ENCODE assay signal across 16 mouse cellular contexts in genomic region chr2:143032378-143033255, GRCm38 (mm10). TPM values are rescaled to one million over a fixed set of nuclear protein-coding genes. Genes with fewer than 3 reads are reported as not detected.
DNase-seq lines count a peak whose midpoint lies in the region; ATAC-seq and TF ChIP-seq lines count a peak whose summit lies in the region.
"Had no signal": no experiment of that assay in that cellular context is flagged by ENCODE, and none has a peak within 500 bp of the region (broad histone marks: within the 10 kb centered on the region; RNA-seq: fewer than 3 reads in every experiment).

No protein-coding gene starts in this region.

- no peaks in the 10 kb centered on the region for H3K36me3 ChIP-seq in forebrain, embryonic 11.5 days (ENCODE audit: control insufficient read depth, insufficient read depth, low read length)
- no peaks in the 10 kb centered on the region for H3K36me3 ChIP-seq in hindbrain, embryonic 13.5 days
- H3K36me3 ChIP-seq in midbrain, embryonic 16.5 days (ENCODE audit: control insufficient read depth, insufficient read depth, low read length), result no peaks in the 10 kb centered on the region
- H3K36me3 ChIP-seq in intestine, embryonic 16.5 days (ENCODE audit: control insufficient read depth, insufficient read depth, low read length), result no peaks in the 10 kb centered on the region
- H3K36me3 ChIP-seq: embryonic facial prominence, embryonic 15.5 days; limb, embryonic 12.5 days had no signal

- WGBS in forebrain, embryonic 11.5 days, result 50% methylated on average over 10 of the region's 10 CpGs
- 52% methylated on average over 10 of the region's 10 CpGs for WGBS in hindbrain, embryonic 13.5 days
- WGBS in midbrain, embryonic 16.5 days, result 15% methylated on average over 10 of the region's 10 CpGs
- WGBS in intestine, embryonic 16.5 days, result 66% methylated on average over 10 of the region's 10 CpGs

- peak; percentile 74 for ATAC-seq in forebrain, embryonic 11.5 days (replicated peaks; ENCODE audit: low FRiP score)
- peak; percentile 47; the same call in 1 of the 2 replicates for ATAC-seq in hindbrain, embryonic 13.5 days (ENCODE audit: low FRiP score)
- peak; percentile 89 for ATAC-seq in midbrain, embryonic 16.5 days
- no peak for ATAC-seq in intestine, embryonic 16.5 days

- H3K9me3 ChIP-seq in forebrain, embryonic 11.5 days (ENCODE audit: control insufficient read depth, low read length), result no peaks in the 10 kb centered on the region
- no peaks in the 10 kb centered on the region for H3K9me3 ChIP-seq in hindbrain, embryonic 13.5 days
- H3K9me3 ChIP-seq in midbrain, embryonic 16.5 days (replicated peaks; ENCODE audit: control insufficient read depth, low read length, poor library complexity, severe bottlenecking), result no peaks in the 10 kb centered on the region
- H3K9me3 ChIP-seq in intestine, embryonic 16.5 days (ENCODE audit: control insufficient read depth, low read length), result no peaks in the 10 kb centered on the region
- H3K9me3 ChIP-seq: embryonic facial prominence, embryonic 15.5 days; limb, embryonic 12.5 days; megakaryocyte, embryonic 14.5 days had no signal

- H3K4me1 ChIP-seq in forebrain, embryonic 11.5 days (replicated peaks; ENCODE audit: control insufficient read depth, insufficient read depth, low read length), result no peaks in the 10 kb centered on the region
- H3K4me1 ChIP-seq in hindbrain, embryonic 13.5 days (replicated peaks), result peaks cover 18% of the 10 kb centered on the region
- peaks cover 14% of the 10 kb centered on the region for H3K4me1 ChIP-seq in midbrain, embryonic 16.5 days (ENCODE audit: control insufficient read depth, insufficient read depth, low read length)
- no peaks in the 10 kb centered on the region; the same call in 1 of the 2 replicates for H3K4me1 ChIP-seq in intestine, embryonic 16.5 days (ENCODE audit: control insufficient read depth, insufficient read depth, low read length)
- H3K4me1 ChIP-seq: embryonic facial prominence, embryonic 15.5 days; limb, embryonic 12.5 days; megakaryocyte, embryonic 14.5 days had no signal

- no peaks in the 10 kb centered on the region for H3K27me3 ChIP-seq in forebrain, embryonic 11.5 days (ENCODE audit: control insufficient read depth, insufficient read depth, low read length)
- H3K27me3 ChIP-seq in hindbrain, embryonic 13.5 days, result no peaks in the 10 kb centered on the region
- H3K27me3 ChIP-seq in midbrain, embryonic 16.5 days (ENCODE audit: control insufficient read depth, insufficient read depth, low read depth, low read length), result no peaks in the 10 kb centered on the region
- no peaks in the 10 kb centered on the region for H3K27me3 ChIP-seq in intestine, embryonic 16.5 days (replicated peaks; ENCODE audit: control insufficient read depth, insufficient read depth, low read length)
- H3K27me3 ChIP-seq: embryonic facial prominence, embryonic 15.5 days; limb, embryonic 12.5 days; megakaryocyte, embryonic 14.5 days had no signal

- peak in 1 of 2 experiments; percentile 11 for DNase-seq in layer of hippocampus, adult 2 months (ENCODE audit: low spot score in 2 of 2)
- no peak for DNase-seq in layer of hippocampus, postnatal 36 days
- DNase-seq in forebrain, embryonic 11.5 days (ENCODE audit: low spot score), result no peak
- DNase-seq in thymus, postnatal 10 days (ENCODE audit: low spot score in 2 of 2), result no peak
- no peak for DNase-seq in gastrocnemius, postnatal 36 days
- DNase-seq: cerebellum, adult 9-11 months; heart, adult 2 months; lung, embryonic 14.5 days had no signal

- no peak for TF ChIP-seq CTCF in layer of hippocampus, adult 2 months (conservative IDR thresholded peaks at IDR 0.05)

- H3K27ac ChIP-seq in layer of hippocampus, adult 2 months, result peak overlapping the region; percentile 69
- no peak overlapping the region for H3K27ac ChIP-seq in forebrain, embryonic 11.5 days (ENCODE audit: low read depth, low read length)
- peak overlapping the region; percentile 76 for H3K27ac ChIP-seq in hindbrain, embryonic 13.5 days
- H3K27ac ChIP-seq in midbrain, embryonic 16.5 days (ENCODE audit: low read length), result peak overlapping the region; percentile 69
- no peak overlapping the region for H3K27ac ChIP-seq in intestine, embryonic 16.5 days (ENCODE audit: low read length)
- H3K27ac ChIP-seq: embryonic facial prominence, embryonic 15.5 days; heart, adult 2 months; limb, embryonic 12.5 days; stomach, postnatal 0 days had no signal

- no peak overlapping the region for H3K4me3 ChIP-seq in layer of hippocampus, adult 2 months
- no peak overlapping the region for H3K4me3 ChIP-seq in forebrain, embryonic 11.5 days (ENCODE audit: low read depth, low read length)
- no peak overlapping the region for H3K4me3 ChIP-seq in hindbrain, embryonic 13.5 days
- no peak overlapping the region for H3K4me3 ChIP-seq in midbrain, embryonic 16.5 days (ENCODE audit: low read depth, low read length)
- H3K4me3 ChIP-seq in intestine, embryonic 16.5 days (ENCODE audit: low read length), result no peak overlapping the region
- H3K4me3 ChIP-seq: embryonic facial prominence, embryonic 15.5 days; heart, adult 2 months; limb, embryonic 12.5 days; megakaryocyte, embryonic 14.5 days had no signal

- no peak overlapping the region for H3K4me2 ChIP-seq in forebrain, embryonic 11.5 days (ENCODE audit: low read depth, low read length, severe bottlenecking)
- no peak overlapping the region for H3K4me2 ChIP-seq in hindbrain, embryonic 13.5 days
- H3K4me2 ChIP-seq in midbrain, embryonic 16.5 days (ENCODE audit: low read length), result peak overlapping the region; percentile 3
- H3K4me2 ChIP-seq in intestine, embryonic 16.5 days (ENCODE audit: low read depth, low read length), result no peak overlapping the region
- H3K4me2 ChIP-seq: embryonic facial prominence, embryonic 15.5 days; limb, embryonic 12.5 days; lung, embryonic 14.5 days had no signal

- intact Hi-C loops in gastrocnemius, postnatal 36 days (cut with DNase I), result loop anchor here (5.0 kb wide), 1 partner anchor 65 kb away; no protein-coding TSS in a partner anchor

- H3K9ac ChIP-seq in forebrain, embryonic 11.5 days (ENCODE audit: low read length), result no peak overlapping the region
- H3K9ac ChIP-seq in hindbrain, embryonic 13.5 days, result no peak overlapping the region
- H3K9ac ChIP-seq in midbrain, embryonic 16.5 days (ENCODE audit: low read depth, low read length), result no peak overlapping the region
- H3K9ac ChIP-seq in intestine, embryonic 16.5 days (ENCODE audit: low read depth, low read length), result no peak overlapping the region
- H3K9ac ChIP-seq: embryonic facial prominence, embryonic 15.5 days; limb, embryonic 12.5 days; lung, embryonic 14.5 days had no signal

RNA-seq across cellular contexts. Expression of gene Snrpb2, which starts 30.2 kb away (rescaled TPM):
- total RNA-seq in layer of hippocampus, adult 2 months (2021), result 10 to 100 TPM; 41.8 to 46.2 TPM
- total RNA-seq in layer of hippocampus, postnatal 36 days (2021), result 10 to 100 TPM; 32.8 to 41.9 TPM
- 109 and 129 TPM in 2 replicates for polyA plus RNA-seq in forebrain, embryonic 11.5 days (2014; fragmentation: Nextera tagmentation; extraction: Ambion mirVana)
- 70.4 and 72.1 TPM in 2 replicates for polyA plus RNA-seq in hindbrain, embryonic 13.5 days (2015; fragmentation: Nextera tagmentation; extraction: Ambion mirVana)
- 47.5 and 51.3 TPM in 2 replicates for polyA plus RNA-seq in midbrain, embryonic 16.5 days (2015; fragmentation: Nextera tagmentation; extraction: Ambion mirVana)
- polyA plus RNA-seq in intestine, embryonic 16.5 days (2015; fragmentation: Nextera tagmentation; extraction: Ambion mirVana), result 46.9 and 47.1 TPM in 2 replicates
- total RNA-seq in gastrocnemius, postnatal 36 days (2021), result 10 to 100 TPM; 13.2 to 18.0 TPM

RNA-seq across cellular contexts. Expression of gene Otor, which starts 45.7 kb away (rescaled TPM):
- total RNA-seq in layer of hippocampus, adult 2 months (2021), result not detected
- not detected for total RNA-seq in layer of hippocampus, postnatal 36 days (2021)
- 1.5 and 1.7 TPM in 2 replicates for polyA plus RNA-seq in forebrain, embryonic 11.5 days (2014; fragmentation: Nextera tagmentation; extraction: Ambion mirVana)
- 1.9 and 2.7 TPM in 2 replicates for polyA plus RNA-seq in hindbrain, embryonic 13.5 days (2015; fragmentation: Nextera tagmentation; extraction: Ambion mirVana)
- 0.98 and 1.8 TPM in 2 replicates for polyA plus RNA-seq in midbrain, embryonic 16.5 days (2015; fragmentation: Nextera tagmentation; extraction: Ambion mirVana)
- 0.24 and 0.46 TPM in 2 replicates for polyA plus RNA-seq in intestine, embryonic 16.5 days (2015; fragmentation: Nextera tagmentation; extraction: Ambion mirVana)
- not detected for total RNA-seq in gastrocnemius, postnatal 36 days (2021)
- total RNA-seq: heart, adult 2 months had no signal
- polyA plus RNA-seq: heart, adult 2 months; small intestine, adult 2 months had no signal

Comparison
In these comparisons a context has a peak if more than half of its experiments do, and no peak if none do; other contexts are left out.
1. H3K27ac ChIP-seq: peak in layer of hippocampus, adult 2 months (single experiment), hindbrain, embryonic 13.5 days (single experiment) and midbrain, embryonic 16.5 days (single experiment); none in forebrain, embryonic 11.5 days (single experiment) and intestine, embryonic 16.5 days (single experiment).